Mouse (Mus musculus) C2C12 (cell line): ENCODE data around the gene Nat8f2.
"Not testable (repeated sequence)": the region's sequence is repeated elsewhere in the genome, so short reads cannot be mapped to it uniquely, and the experiment has no call there.

ENCODE experiments used
- CTCF ChIP-seq: IDR thresholded peaks from one replicate; pipeline ENCODE4 v1.5.1; 2011; ENCODE audit not compliant: control insufficient read depth, insufficient read depth, insufficient read length
- MYOD1 ChIP-seq: IDR thresholded peaks from one replicate; pipeline ENCODE4 v1.6.1; 2011; ENCODE audit warnings: low read depth; ENCODE audit not compliant: control insufficient read depth, insufficient read length

GRCm38 (mm10) chr6:85883246-85883645 is 14.3 kb upstream of the Nat8f2 start:
- TF ChIP-seq MYOD1, CTCF: not testable (repeated sequence)
